Mouse (Mus musculus): ENCODE data around the gene Mpp6.

The Mpp6 gene

DNA sequence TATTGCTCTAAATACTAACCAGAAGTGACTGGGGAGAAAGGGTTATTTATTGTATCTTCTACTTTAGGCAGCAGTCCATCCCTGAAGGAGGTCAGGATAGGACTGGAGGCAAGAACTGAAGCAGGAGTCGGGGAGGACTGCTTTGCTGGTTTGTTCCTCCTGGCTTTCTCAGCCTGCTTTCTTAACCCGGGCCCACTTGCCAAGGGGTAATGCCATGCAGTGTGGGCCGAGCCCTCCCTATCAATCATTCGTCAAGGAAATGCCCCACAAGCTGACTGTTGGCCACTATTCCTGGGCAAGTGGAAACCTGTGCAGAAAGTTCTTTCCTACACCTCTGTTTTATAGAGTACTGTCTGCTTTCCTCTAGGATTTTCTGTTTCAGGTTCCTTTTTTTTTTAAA, 39.3 kb downstream of the Mpp6 start:
- no peak for DNase-seq (ENCODE audit: low spot score)

GRCm38 (mm10) chr6:50159842-50160241, 49.8 kb downstream of the Mpp6 start:
- DNase-seq (ENCODE audit: low spot score), result no peak

- no peak for DNase-seq (ENCODE audit: low spot score)
Measured at GRCm38 (mm10) chr6:50163013-50163412, 53.0 kb downstream of the Mpp6 start.

DNA sequence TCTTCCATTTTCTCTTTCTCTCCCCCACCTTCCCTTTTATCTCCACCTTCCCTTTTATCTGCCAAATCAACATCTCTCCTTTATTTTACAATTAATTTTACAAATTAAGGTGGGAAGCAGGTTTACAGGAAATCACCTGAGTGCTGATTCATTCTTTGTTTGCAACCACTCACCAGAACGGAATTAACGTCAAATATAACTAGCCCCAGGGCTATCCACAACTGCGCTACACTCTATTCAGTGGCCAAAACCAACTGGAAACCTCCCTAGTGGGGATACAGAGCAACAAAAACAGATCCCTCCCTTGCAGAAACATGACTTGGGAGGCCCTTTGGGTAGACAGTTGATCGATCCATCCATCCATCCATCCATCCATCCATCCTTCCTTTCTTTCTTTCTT, 58.8 kb downstream of the Mpp6 start:
- DNase-seq (ENCODE audit: low spot score), result no peak

DNA sequence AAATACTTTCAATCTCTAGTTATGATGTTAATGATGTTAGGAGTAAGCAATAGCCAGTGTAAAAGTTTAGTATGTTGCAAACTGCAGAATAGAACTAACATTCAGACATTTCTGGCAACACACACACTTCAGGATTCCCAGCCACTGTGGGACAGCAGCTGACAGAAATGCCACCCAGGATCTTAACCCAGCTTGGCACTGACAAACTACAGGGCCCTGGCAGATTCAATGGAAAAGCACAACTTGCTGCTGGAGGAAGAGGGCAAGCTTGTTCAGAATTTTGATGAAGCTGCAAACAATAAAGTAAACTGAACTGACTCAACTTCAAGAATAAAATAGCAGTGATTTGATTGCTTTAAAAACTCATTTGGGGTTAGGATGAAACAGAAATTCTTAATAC, 59.7 kb downstream of the Mpp6 start:
- no peak for DNase-seq (ENCODE audit: low spot score)

- no peak for DNase-seq (ENCODE audit: low spot score)
Measured at GRCm38 (mm10) chr6:50175736-50176135, 65.7 kb downstream of the Mpp6 start.

DNA sequence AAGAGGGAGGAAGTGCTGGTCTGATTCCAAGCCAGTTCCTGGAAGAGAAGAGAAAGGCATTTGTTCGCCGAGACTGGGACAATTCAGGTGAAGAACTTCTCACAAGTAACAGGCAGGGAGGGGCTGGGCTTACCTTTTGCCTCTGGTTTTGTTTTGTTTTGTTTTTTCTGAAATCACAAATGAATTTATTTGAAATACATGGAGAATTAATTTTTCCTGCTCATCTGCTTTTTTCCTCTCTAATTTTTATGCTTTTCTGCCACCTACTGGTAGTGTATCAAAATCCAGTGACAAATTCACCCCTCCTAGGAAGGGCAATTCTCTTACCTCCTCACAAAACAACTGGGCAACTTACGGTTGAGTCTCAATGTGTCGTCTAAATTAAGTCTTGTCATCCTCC, 70.1 kb downstream of the Mpp6 start:
- DNase-seq (ENCODE audit: low spot score), result no peak

- no peak for DNase-seq (ENCODE audit: low spot score)
Measured at GRCm38 (mm10) chr6:50187955-50188354, 77.9 kb downstream of the Mpp6 start.

DNA sequence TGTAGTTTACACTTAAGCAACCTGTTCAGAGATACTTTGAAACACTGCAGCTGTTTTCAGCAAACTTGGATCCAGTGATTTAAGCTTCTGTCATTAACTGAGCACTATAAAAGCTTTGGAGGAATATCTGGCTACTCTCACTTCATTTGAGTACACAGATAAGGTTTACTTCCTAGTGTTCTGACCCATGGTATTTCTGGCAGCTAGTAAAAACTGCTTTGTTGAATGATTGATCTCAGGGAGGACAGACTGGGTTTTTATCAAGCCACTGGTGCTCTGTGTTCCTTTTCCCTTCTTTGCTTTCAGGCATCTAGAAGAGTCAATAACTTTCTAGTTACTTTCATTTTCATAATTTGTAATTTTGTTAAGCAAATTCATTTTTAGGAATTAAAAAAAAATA, 79.3 kb downstream of the Mpp6 start:
- no peak for DNase-seq (ENCODE audit: low spot score)

DNA sequence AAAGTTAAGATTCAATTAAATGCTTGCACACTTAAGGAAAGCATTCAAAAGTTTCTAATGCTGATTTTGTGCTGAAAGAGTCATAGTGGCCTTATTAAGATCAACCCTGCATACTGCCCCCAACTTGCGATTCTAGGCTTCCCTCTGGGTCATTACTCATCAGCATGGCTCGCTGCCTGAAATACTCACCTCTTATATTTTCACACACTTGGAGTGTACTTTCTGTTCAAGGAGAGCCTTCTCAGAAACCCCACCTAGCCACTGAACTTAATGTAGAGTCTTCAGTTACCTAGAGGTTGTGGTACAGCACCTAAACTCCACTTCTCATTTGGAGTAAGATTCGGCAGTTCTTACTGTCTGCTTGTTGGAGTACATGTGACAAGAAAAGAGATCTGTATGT, 81.6 kb downstream of the Mpp6 start:
- DNase-seq (ENCODE audit: low spot score), result no peak

GRCm38 (mm10) chr6:50192169-50192568, 82.1 kb downstream of the Mpp6 start:
- no peak for DNase-seq (ENCODE audit: low spot score)

GRCm38 (mm10) chr6:50192822-50193221, 82.8 kb downstream of the Mpp6 start:
- DNase-seq (ENCODE audit: low spot score), result no peak

DNA sequence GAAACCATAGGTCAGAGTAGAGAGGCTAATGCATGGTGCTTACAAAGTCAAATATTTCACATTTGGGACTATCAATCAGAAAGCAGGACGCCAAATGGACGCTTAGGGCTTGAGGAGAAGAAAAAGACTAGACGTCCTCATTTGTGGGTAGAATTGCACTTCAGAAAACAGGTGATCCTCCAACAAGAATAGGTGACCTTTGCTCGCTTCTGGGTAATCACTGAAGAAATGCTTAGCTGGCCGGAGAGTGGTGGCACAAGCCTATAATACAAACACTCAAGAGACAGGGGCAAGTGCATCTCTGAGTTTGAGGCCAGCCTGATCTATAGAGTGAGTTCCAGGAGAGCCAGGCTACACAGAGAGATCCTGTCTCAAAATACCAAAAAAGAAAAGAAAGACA, 83.8 kb downstream of the Mpp6 start:
- DNase-seq (ENCODE audit: low spot score), result no peak

GRCm38 (mm10) chr6:50204356-50204755, 94.3 kb downstream of the Mpp6 start:
- DNase-seq (ENCODE audit: low spot score), result no peak

- DNase-seq (ENCODE audit: low spot score), result no peak
Measured at GRCm38 (mm10) chr6:50205093-50205492, 95.1 kb downstream of the Mpp6 start.

- DNase-seq (ENCODE audit: low spot score), result no peak
Measured at GRCm38 (mm10) chr6:50214711-50215372, 104.8 kb downstream of the Mpp6 start.

DNA sequence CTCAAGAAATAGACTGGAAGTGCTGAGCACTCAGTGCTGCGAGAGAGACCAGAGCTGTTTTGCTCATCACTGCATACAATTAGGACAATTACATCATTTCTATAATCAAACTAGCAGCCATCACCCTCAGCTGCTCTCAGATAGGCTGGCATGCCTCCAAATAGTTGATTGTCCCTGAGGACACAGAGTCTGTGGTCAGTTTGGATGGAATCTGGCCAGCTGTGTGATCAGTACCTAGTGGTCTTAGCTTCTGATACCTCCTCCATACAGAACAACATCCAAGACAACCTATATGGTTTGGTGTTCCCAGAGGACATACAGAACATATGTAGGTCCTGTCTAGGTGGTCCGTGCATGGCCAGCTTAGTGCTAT, 105.3 kb downstream of the Mpp6 start:
- DNase-seq (ENCODE audit: low spot score), result no peak

GRCm38 (mm10) chr6:50215986-50216385, 105.9 kb downstream of the Mpp6 start:
- no peak for DNase-seq (ENCODE audit: low spot score)

DNA sequence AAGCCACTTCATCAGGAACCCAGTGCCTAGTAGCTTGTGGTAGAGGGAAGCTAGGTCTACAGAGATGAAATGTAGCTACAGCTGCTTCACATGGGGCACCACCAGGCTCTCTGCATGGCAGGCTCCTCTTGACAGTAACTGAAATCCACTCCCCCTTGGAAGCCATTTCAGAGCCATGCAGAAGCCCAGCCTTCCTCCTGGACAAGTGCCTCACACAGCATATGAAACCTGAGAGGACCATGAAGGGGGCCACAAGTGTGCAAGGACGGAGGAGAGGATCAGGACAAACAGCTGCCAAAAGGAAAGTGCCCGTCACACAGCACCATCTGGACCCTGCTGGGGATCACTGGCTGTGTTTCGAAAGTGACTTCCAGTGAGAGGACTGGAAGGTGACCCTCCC, 108.6 kb downstream of the Mpp6 start:
- no peak for DNase-seq (ENCODE audit: low spot score)

DNA sequence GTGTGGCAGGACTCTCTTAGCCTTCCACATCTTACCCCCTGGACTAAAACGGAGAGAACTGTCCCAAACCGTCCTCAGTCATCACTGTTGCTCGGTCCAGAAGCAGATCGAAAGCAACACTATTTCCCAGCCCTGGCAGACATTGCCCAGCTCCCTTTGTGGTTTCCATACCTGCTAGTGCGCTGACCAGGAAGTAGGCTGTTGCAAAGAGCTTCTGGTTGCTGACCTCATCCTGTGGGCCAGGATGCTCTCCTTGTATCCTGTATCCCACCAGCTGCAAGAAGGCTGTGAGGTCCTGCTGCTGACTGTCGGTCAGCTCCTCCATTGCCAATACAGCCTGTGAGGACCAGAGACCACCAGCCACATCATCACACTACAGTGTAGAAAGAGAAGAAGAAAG, 109.0 kb downstream of the Mpp6 start:
- DNase-seq (ENCODE audit: low spot score), result no peak

DNA sequence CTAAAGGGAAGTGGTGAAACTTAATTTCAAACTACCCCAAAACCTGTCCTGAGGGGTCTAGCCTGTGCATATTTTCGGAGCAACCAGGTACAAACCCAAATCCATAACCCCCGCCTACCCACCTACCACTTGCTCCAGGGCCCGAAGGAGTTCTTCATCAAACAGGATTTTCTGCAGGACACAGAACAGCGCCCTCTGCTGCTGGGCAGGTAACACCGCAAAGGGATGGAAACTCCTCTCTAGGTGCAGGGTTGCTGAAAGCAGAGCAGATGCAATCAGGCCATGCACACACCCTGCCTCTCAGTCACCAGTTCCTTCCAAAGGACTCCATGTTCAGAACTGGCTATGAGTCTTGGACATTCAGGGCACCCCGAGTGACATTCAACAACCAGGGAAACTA, 110.8 kb downstream of the Mpp6 start:
- DNase-seq (ENCODE audit: low spot score), result peak; percentile 39

DNA sequence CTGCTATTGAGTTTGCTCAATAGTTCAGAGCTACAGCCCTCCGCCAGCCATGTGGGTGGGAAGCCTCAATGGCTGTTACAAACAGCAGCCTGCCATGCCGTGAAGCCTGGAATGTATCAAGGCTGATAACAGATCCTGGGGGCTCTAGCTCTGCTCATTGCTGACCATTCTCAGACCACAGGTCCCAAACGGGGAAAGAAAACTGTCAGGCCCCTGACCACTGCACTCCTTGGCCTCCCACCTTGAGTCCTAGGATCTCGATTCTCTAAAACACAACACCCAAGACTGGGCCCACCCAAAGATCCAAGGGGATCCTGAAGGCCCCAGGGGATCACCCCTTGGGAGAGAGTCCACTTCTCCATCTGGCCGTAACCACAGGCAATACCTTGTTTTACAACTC, 112.3 kb downstream of the Mpp6 start:
- no peak for DNase-seq (ENCODE audit: low spot score)

GRCm38 (mm10) chr6:50222986-50223385, 112.9 kb downstream of the Mpp6 start:
- peak; percentile 3 for DNase-seq (ENCODE audit: low spot score)

GRCm38 (mm10) chr6:50223606-50224005, 113.6 kb downstream of the Mpp6 start:
- DNase-seq (ENCODE audit: low spot score), result no peak

DNA sequence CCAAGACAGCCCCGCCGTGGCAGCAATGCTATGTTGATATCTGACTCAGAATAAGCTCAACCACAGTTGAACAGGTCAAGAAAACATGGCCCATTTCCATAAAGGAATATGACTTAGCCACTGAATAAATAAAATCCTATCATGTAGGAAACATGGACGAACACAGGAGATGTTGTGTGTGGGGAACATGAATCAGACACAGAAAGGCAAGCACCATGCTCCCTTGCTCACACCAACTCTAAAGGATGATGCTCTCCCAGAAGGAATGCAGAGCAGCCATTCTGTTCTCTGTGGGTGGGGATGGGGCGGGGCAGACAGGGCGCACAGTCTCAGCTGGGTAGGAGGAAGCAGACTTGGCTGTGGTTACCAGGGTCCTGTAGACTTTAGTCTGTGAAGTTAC, 115.2 kb downstream of the Mpp6 start:
- no peak for DNase-seq (ENCODE audit: low spot score)

All from T-cell, adult 2 months (primary cell).